Mouse (Mus musculus) brown adipose tissue, adult 24 weeks (tissue): ENCODE measurements at regions not wholly inside any gene's neighbourhood (a gene's known extent, or its start where the extent isn't known, plus 50 kb on each side); places are given as distances from the start of the nearest gene placed in this dataset.

Experiments
- H3K27ac ChIP-seq: fragments of 200-500 bp; replicated peaks from 2 replicates; pipeline ENCODE4 v1.5.1; 2012; ENCODE audit warnings: low read depth, mild to moderate bottlenecking, low read length
- H3K4me1 ChIP-seq: fragments of 200-500 bp; 2 replicates; pipeline ENCODE4 v1.6.1; 2012; ENCODE audit warnings: low read length, mixed read lengths; ENCODE audit not compliant: control insufficient read depth, insufficient read depth, insufficient read length
- H3K4me3 ChIP-seq: fragments of 200-500 bp; 2 replicates; pipeline ENCODE4 v1.5.1; 2012; ENCODE audit warnings: low read depth, mild to moderate bottlenecking, low read length, moderate library complexity; ENCODE audit not compliant: insufficient read depth

GRCm38 (mm10) chr15:10868716-10869585 is 83.2 kb upstream of the C1qtnf3 start:
- no peak overlapping the region for H3K4me3 ChIP-seq
- no peak overlapping the region for H3K27ac ChIP-seq
- peaks cover 5% of the 10 kb centered on the region; the same call in 1 of the 2 replicates for H3K4me1 ChIP-seq

- Histone ChIP-seq H3K27ac (no peak overlapping the region), H3K4me3 (no peak overlapping the region), H3K4me1 (peaks cover 5% of the 10 kb centered on the region; the same call in 1 of the 2 replicates)
These were observed 82.3 kb upstream of the C1qtnf3 start for GRCm38 (mm10) chr15:10869879-10870278.

GRCm38 (mm10) chr15:10872322-10872967 is 79.7 kb upstream of the C1qtnf3 start:
- H3K4me1 ChIP-seq: peaks cover 7% of the 10 kb centered on the region; the same call in 1 of the 2 replicates
- no peak overlapping the region for H3K27ac ChIP-seq
- no peak overlapping the region for H3K4me3 ChIP-seq

DNA sequence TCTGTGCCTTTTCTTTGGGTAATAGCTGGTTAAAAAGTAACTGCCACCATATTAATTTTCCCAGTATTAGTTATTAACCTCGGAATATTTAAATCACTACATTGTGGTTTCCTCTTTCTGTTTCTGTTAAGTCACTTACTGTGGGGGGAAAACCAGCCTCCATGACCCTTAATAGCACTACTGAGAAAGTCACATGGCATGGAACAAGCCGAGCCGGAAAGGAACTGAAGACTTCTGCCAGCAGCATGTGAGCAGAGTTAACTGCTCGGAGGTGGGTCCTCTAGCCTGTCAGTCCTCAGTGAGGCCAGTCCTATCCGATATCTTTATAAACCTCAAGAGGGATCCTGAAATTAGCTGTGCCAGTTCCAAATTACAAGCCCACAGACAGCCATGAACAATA is 75.8 kb upstream of the C1qtnf3 start:
- Histone ChIP-seq H3K4me1 (peaks cover 2% of the 10 kb centered on the region; the same call in 1 of the 2 replicates), H3K4me3 (no peak overlapping the region), H3K27ac (no peak overlapping the region)

- no peak overlapping the region for H3K27ac ChIP-seq
- H3K4me3 ChIP-seq: no peak overlapping the region
- H3K4me1 ChIP-seq: no peaks in the 10 kb centered on the region
These were observed 70.4 kb upstream of the C1qtnf3 start for GRCm38 (mm10) chr15:10881726-10882125.

GRCm38 (mm10) chr15:10887990-10888389 is 64.1 kb upstream of the C1qtnf3 start:
- peaks cover 2% of the 10 kb centered on the region; the same call in 1 of the 2 replicates for H3K4me1 ChIP-seq
- H3K4me3 ChIP-seq: no peak overlapping the region
- H3K27ac ChIP-seq: no peak overlapping the region

DNA sequence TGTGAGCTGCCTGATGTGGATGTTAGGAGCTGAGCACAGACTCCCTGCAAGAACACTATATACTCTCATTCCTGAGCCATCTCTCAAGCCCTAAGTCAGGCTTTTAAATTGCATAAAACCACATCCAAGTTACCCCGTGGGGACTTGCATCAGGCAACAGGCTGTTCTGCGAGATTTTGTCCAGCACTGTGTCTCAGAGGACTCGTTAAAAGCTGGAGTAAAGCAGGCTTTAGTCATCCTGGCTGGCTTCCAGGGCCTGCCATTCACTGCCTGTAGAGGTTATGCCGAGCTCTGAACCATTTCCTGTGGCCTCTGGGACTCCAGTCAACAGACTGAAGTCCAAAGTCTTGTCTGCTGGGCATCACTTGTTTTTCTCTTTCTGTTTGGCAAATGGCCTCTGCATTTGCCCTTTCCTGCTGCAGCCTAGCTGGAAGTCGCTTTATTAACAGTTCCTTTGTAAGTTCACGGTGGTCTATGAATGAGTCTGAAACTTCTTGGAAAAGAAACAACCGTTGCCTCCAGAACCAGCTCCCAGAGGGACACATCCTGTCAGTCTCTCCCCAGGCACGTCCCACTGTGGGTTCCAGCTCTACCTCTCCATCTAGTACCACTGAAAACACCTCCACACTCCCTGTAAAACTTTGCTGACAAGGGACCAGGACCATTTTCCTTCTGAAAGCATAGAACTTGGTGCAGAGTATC is 61.8 kb upstream of the C1qtnf3 start:
- H3K27ac ChIP-seq: no peak overlapping the region
- H3K4me1 ChIP-seq: peaks cover 2% of the 10 kb centered on the region; the same call in 1 of the 2 replicates
- no peak overlapping the region for H3K4me3 ChIP-seq

DNA sequence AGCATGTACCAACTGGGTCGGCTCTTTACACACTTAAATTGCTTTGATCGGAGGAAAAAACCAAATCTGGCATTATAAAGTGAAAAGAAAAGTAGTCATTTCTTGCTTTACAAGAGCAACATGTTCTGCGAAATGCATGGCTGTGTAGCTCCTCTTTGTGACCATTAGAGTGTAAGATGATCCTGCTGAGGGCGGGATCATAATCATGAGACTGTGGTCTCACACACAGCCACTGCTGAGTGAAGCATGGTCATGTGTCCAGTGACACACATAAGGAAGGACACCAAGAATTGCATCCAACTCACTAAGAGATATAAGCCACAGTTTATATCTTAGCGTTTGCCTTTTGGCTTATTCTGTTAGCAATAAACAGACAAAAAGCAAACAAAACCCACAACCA is 53.8 kb upstream of the C1qtnf3 start:
- no peaks in the 10 kb centered on the region for H3K4me1 ChIP-seq
- no peak overlapping the region for H3K27ac ChIP-seq
- no peak overlapping the region for H3K4me3 ChIP-seq

DNA sequence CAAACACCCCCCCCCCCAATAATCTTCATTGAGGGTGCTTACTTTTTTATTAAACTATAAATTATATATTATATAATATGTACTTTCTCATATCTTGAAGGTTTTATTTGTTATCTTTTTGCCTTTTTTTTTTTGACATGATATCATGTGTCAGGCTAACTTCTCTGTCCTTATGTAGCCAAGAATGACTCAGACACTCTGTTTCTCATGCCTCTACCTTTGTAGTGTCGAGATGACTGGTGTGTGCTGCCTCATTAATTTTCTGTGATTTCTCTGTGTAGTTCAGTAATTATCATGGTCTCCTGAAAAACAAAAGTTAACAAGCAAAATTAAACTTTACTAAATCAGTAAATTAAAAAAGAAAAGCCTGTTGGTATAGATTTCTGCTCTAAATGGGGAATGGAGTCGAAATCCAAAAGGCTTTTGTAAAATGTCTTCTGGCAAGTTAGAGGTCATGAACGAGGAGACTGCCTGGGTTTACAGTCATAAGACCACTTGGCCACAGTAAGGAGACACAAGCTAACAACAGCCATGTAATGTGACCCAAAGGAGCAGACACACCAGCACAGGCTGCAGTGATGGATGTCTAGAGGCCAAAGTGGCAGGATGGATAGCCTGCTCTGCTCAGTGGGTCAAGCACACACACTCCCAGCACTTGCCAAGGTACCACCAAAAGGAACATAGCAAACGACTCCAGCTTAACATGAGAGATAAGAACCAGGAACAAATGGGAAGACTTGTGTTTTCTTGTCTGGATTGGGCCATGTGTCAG is 53.2 kb upstream of the C1qtnf3 start:
- H3K4me3 ChIP-seq: no peak overlapping the region
- H3K27ac ChIP-seq: no peak overlapping the region

DNA sequence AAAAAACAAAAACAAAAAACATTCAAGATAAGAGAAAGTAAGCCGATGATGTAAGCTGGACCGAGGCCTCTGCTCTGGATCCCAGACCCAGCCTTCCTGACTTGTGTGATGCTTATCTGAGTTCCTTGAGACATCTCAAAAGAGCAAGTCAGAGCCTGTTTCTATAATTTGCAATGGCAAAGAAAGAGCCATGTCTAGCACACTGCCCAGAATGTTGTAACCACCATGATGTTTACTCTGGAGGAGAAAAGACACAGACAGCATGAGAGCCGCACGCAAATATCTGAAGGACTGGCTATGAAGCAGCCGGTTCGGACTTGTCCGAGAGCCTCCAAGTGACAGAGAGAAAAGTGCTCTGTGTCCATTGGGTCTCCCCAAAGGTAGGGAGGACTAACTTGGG is 52.2 kb upstream of the C1qtnf3 start:
- Histone ChIP-seq H3K27ac (no peak overlapping the region), H3K4me3 (no peak overlapping the region), H3K4me1 (no peaks in the 10 kb centered on the region)

More for the DNA sequence above, 53.2 kb upstream of the C1qtnf3 start:
- no peaks in the 10 kb centered on the region for H3K4me1 ChIP-seq

DNA sequence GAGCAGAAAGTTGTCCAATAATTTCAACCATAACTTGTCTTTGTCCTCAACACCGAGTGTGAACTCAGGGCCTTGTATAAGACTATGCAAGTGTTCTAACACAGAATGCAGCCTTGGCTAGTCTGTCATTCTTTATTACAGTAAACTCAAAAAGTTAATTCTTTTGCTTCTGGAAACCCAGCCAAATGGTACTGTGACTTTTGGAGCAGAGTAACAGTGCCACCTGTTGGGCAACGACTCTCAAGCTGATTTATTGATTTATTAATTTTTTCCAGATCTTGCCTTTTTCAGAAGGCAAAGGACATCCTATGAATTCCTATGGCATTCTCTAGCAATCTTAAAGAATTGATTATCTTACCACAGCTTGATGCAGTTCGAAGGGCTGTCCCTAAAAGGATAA is 51.1 kb upstream of the C1qtnf3 start:
- Histone ChIP-seq H3K4me1 (no peaks in the 10 kb centered on the region), H3K4me3 (no peak overlapping the region), H3K27ac (no peak overlapping the region)

GRCm38 (mm10) chr15:10901745-10902262 is 50.3 kb upstream of the C1qtnf3 start:
- no peak overlapping the region for H3K27ac ChIP-seq
- no peaks in the 10 kb centered on the region for H3K4me1 ChIP-seq
- H3K4me3 ChIP-seq: no peak overlapping the region
